Mouse (Mus musculus): ENCODE results near the gene Wap. TPM values are rescaled to one million over a fixed set of nuclear protein-coding genes. Genes with fewer than 3 reads are reported as not detected.

The Wap gene
- polyA plus RNA-seq, 1 experiment, result not detected

DNA sequence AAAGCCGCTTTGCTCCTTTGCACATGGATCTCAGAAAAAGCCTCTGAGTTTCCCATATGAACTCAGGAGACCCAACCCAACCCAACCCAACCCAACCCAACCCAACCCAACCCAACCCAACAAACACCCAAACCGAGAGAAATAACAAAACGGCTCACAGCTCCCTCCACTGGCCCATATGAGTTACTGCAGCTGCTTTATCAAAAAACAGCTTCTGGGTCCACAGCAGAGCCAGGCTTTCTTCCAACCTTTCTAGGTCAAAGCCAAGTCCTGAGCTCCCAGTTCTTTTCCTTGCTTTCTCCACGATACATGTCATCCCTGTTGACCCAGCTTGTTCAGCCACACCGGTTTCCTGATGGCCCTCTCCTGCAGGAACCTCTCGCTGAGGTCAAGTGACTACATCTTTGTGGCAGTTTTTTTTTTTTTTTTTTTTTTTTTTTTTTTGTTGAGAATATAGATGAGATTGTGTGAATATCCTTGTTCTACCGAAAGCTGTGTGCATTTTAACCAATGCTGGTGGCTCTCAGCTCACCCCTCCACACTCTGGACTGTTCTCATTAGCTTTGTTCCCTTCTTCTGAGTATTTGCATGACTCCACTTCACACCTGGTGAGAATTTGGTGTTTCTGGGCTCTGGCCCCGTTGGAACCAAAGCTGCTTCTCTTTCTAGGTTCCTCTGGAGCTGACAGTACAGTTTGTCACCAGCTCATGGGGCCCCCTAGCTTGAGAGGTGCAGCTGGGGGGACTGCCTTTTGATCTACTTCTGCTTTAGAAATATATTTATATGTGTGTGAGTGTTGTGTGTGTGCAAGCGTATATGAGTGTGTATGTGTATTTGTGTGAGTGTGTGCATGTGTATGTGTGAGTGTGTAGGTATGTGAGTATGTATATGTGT, 9.6 kb upstream of the Wap start:
- Histone ChIP-seq H3K4me3 (replicated peaks; ENCODE audit: control insufficient read depth, low read depth, low read length) (no peak overlapping the region), H3K4me1 (ENCODE audit: control insufficient read depth, insufficient read depth, low read length) (no peaks in the 10 kb centered on the region), H3K27ac (ENCODE audit: control insufficient read depth, insufficient read depth, low read depth, low read length, poor library complexity) (no peak overlapping the region)
- WGBS, result 36% methylated on average over 9 of the region's 9 CpGs
- TF ChIP-seq CTCF (IDR thresholded peaks at IDR 0.05; ENCODE audit: control insufficient read depth, insufficient read depth, low read length) (no peak), POLR2A (IDR thresholded peaks at IDR 0.05; ENCODE audit: borderline replicate concordance, control insufficient read depth, low read depth, low read length) (no peak)

- TF ChIP-seq CTCF (IDR thresholded peaks at IDR 0.05; ENCODE audit: control insufficient read depth, insufficient read depth, low read length) (no peak), POLR2A (IDR thresholded peaks at IDR 0.05; ENCODE audit: borderline replicate concordance, control insufficient read depth, low read depth, low read length) (no peak)
- 79% methylated on average over 6 of the region's 6 CpGs for WGBS
- Histone ChIP-seq H3K4me3 (replicated peaks; ENCODE audit: control insufficient read depth, low read depth, low read length) (no peak overlapping the region), H3K4me1 (ENCODE audit: control insufficient read depth, insufficient read depth, low read length) (no peaks in the 10 kb centered on the region), H3K27ac (ENCODE audit: control insufficient read depth, insufficient read depth, low read depth, low read length, poor library complexity) (no peak overlapping the region)
These were observed 6.1 kb upstream of the Wap start for GRCm38 (mm10) chr11:6644566-6644965.

DNA sequence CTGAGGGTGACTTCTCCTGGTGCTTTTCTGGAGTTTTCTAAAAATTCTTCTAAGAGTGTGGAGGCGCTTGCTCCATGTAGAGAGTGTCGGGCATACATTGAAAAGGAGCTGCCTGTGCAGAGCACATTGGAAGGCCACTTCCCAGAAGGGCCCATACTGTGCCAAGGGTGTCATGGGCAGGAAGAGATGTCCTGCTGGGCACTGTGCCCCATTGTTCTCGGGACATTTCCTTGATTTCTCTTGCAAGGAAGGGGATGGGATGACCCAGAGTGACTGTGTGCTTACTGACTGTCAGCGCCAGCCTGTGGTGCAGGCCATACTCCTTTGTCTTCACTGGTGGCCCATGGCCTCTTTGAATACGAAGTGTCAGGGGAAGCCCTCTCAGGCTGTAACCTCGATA, 635 bp upstream of the Wap start:
- TF ChIP-seq CTCF (IDR thresholded peaks at IDR 0.05; ENCODE audit: control insufficient read depth, insufficient read depth, low read length) (no peak), POLR2A (IDR thresholded peaks at IDR 0.05; ENCODE audit: borderline replicate concordance, control insufficient read depth, low read depth, low read length) (no peak)
- no peak overlapping the region for H3K27ac ChIP-seq (ENCODE audit: control insufficient read depth, insufficient read depth, low read depth, low read length, poor library complexity)
- no peak overlapping the region for H3K4me3 ChIP-seq (replicated peaks; ENCODE audit: control insufficient read depth, low read depth, low read length)
- 59% methylated on average over 6 of the region's 6 CpGs for WGBS
- H3K4me1 ChIP-seq (ENCODE audit: control insufficient read depth, insufficient read depth, low read length), result no peaks in the 10 kb centered on the region

DNA sequence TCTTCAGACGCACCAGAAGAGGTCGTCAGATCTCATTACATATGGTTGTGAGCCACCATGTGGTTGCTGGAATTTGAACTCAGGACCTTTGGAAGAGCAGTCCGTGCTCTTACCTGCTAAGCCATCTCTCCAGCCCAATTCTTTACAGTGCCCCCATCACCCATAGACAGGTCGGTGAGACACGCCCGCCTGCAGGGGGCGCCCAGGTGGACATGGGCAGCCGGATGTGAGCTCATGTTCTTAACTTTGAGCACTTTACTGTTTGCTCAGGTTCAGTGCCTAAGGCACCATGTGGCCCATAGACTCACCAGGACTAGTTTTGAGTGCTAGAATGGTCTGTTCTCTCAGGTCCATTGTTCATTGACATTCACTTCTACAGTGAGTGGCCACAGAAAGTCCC, 2.3 kb downstream of the Wap start:
- H3K27ac ChIP-seq (ENCODE audit: control insufficient read depth, insufficient read depth, low read depth, low read length, poor library complexity), result no peak overlapping the region
- WGBS, result 64% methylated on average over 8 of the region's 8 CpGs
- TF ChIP-seq CTCF (IDR thresholded peaks at IDR 0.05; ENCODE audit: control insufficient read depth, insufficient read depth, low read length) (peak; percentile 20; the same call in 1 of the 2 replicates), POLR2A (IDR thresholded peaks at IDR 0.05; ENCODE audit: borderline replicate concordance, control insufficient read depth, low read depth, low read length) (no peak)
- no peaks in the 10 kb centered on the region for H3K4me1 ChIP-seq (ENCODE audit: control insufficient read depth, insufficient read depth, low read length)
- no peak overlapping the region for H3K4me3 ChIP-seq (replicated peaks; ENCODE audit: control insufficient read depth, low read depth, low read length)

DNA sequence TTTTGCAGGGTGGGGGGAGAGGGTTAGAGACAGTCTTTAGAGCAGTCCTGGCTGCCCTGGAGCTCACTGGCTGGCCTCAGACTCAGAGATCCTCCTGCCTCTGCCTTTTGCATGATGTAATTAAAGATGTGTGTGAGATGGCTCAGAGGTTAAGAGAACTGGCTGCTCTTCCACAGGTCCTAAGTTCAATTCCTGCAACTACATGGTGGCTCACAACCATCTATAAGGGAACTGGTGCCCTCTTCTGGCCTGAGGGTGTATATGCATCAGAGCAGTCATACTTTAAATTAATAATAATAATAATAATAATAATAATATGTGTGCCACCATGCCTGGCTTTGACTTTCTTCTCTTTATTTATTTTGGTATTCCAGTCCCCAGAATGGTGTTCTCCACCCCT, 8.8 kb downstream of the Wap start:
- Histone ChIP-seq H3K27ac (ENCODE audit: control insufficient read depth, insufficient read depth, low read depth, low read length, poor library complexity) (no peak overlapping the region), H3K4me3 (replicated peaks; ENCODE audit: control insufficient read depth, low read depth, low read length) (no peak overlapping the region), H3K4me1 (ENCODE audit: control insufficient read depth, insufficient read depth, low read length) (peaks cover 6% of the 10 kb centered on the region; the same call in 1 of the 2 replicates)
- TF ChIP-seq CTCF (IDR thresholded peaks at IDR 0.05; ENCODE audit: control insufficient read depth, insufficient read depth, low read length) (peak; percentile 43), POLR2A (IDR thresholded peaks at IDR 0.05; ENCODE audit: borderline replicate concordance, control insufficient read depth, low read depth, low read length) (no peak)

GRCm38 (mm10) chr11:6628568-6628967, 9.9 kb downstream of the Wap start:
- TF ChIP-seq CTCF (IDR thresholded peaks at IDR 0.05; ENCODE audit: control insufficient read depth, insufficient read depth, low read length) (peak; percentile 81), POLR2A (IDR thresholded peaks at IDR 0.05; ENCODE audit: borderline replicate concordance, control insufficient read depth, low read depth, low read length) (peak; percentile 10; the same call in 1 of the 2 replicates)
- H3K27ac ChIP-seq (ENCODE audit: control insufficient read depth, insufficient read depth, low read depth, low read length, poor library complexity), result peak overlapping the region; percentile 26; the same call in 1 of the 2 replicates
- H3K4me3 ChIP-seq (replicated peaks; ENCODE audit: control insufficient read depth, low read depth, low read length), result no peak overlapping the region
- WGBS, result 19% methylated on average over 4 of the region's 4 CpGs
- peaks cover 6% of the 10 kb centered on the region; the same call in 1 of the 2 replicates for H3K4me1 ChIP-seq (ENCODE audit: control insufficient read depth, insufficient read depth, low read length)

- 14% methylated on average over 4 of the region's 4 CpGs for WGBS
These were observed 10.7 kb downstream of the Wap start for GRCm38 (mm10) chr11:6627731-6628130.

DNA sequence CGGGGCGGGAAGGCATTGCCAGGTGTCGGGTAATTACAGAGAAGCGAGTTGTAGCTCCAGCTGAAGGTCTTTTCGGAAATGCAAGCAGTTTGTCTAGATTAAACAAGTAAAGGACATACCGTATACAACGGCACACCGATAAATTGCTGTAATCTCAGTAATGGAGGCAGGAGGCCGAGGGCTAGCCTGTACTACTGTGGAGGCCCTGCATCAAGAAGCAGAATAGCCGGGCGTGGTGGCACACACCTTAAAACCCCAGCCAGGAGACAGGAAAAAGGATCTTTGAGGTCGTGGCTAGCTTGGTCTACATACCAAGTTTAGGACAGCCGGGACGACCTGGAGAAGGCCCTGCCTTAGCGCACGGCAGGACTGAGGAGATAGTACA, 12.1 kb downstream of the Wap start:
- Histone ChIP-seq H3K4me3 (replicated peaks; ENCODE audit: control insufficient read depth, low read depth, low read length) (peak overlapping the region; percentile 90), H3K27ac (ENCODE audit: control insufficient read depth, insufficient read depth, low read depth, low read length, poor library complexity) (peak overlapping the region; percentile 96), H3K4me1 (ENCODE audit: control insufficient read depth, insufficient read depth, low read length) (peaks cover 6% of the 10 kb centered on the region; the same call in 1 of the 2 replicates)
- 14% methylated on average over 16 of the region's 16 CpGs for WGBS
- TF ChIP-seq POLR2A (IDR thresholded peaks at IDR 0.05; ENCODE audit: borderline replicate concordance, control insufficient read depth, low read depth, low read length) (no peak), CTCF (IDR thresholded peaks at IDR 0.05; ENCODE audit: control insufficient read depth, insufficient read depth, low read length) (no peak)

More at GRCm38 (mm10) chr11:6627731-6628130, 10.7 kb downstream of the Wap start:
- TF ChIP-seq CTCF (IDR thresholded peaks at IDR 0.05; ENCODE audit: control insufficient read depth, insufficient read depth, low read length), result no peak
- TF ChIP-seq POLR2A (IDR thresholded peaks at IDR 0.05; ENCODE audit: borderline replicate concordance, control insufficient read depth, low read depth, low read length), result no peak
- Histone ChIP-seq H3K4me3 (replicated peaks; ENCODE audit: control insufficient read depth, low read depth, low read length) (no peak overlapping the region), H3K4me1 (ENCODE audit: control insufficient read depth, insufficient read depth, low read length) (peaks cover 6% of the 10 kb centered on the region; the same call in 1 of the 2 replicates), H3K27ac (ENCODE audit: control insufficient read depth, insufficient read depth, low read depth, low read length, poor library complexity) (peak overlapping the region; percentile 84)
